Mouse (Mus musculus) G1E (cell line): ENCODE data around the gene Cabp2.
"Not testable (repeated sequence)": the region's sequence is repeated elsewhere in the genome, so short reads cannot be mapped to it uniquely, and the experiment has no call there.

Source experiments
- CTCF ChIP-seq: IDR thresholded peaks from 2 replicates; pipeline ENCODE4 v1.5.1; 2012; ENCODE audit warnings: low read depth, low read length, inconsistent platforms, mixed read lengths
- GATA1 ChIP-seq: IDR thresholded peaks from 2 replicates; pipeline ENCODE4 v1.6.1; 2012; ENCODE audit warnings: borderline replicate concordance, low read length, inconsistent platforms, mixed read lengths

GRCm38 (mm10) chr19:4135229-4135962 lies 54.0 kb downstream of the Cabp2 start:
- TF ChIP-seq CTCF, GATA1: not testable (repeated sequence)
